Mouse (Mus musculus): Measurements from ENCODE around the gene Arid3b. TPM values are rescaled to one million over a fixed set of nuclear protein-coding genes. Genes with fewer than 3 reads are reported as not detected.
A peak's percentile ranks its signal among the peaks of the same experiment; 100 is the strongest.

Gene Arid3b
- polyA plus RNA-seq, 1 experiment = 70.3 TPM

- 59% methylated on average over 9 of the region's 9 CpGs for WGBS
- no peak overlapping the region for H3K4me3 ChIP-seq (ENCODE audit: control insufficient read depth, insufficient read depth, low read length)
- no peak overlapping the region for H3K27ac ChIP-seq (ENCODE audit: control insufficient read depth, insufficient read depth, low read length)
- TF ChIP-seq POLR2A (IDR thresholded peaks at IDR 0.05; ENCODE audit: control insufficient read depth, extremely low read depth, insufficient read depth, low read length, poor library complexity) (no peak), CTCF (IDR thresholded peaks at IDR 0.05; ENCODE audit: borderline replicate concordance, control insufficient read depth, extremely low read depth, insufficient read depth, low read length, poor library complexity) (no peak)
- DNase-seq = no peak
- H3K36me3 ChIP-seq (ENCODE audit: control insufficient read depth, insufficient read depth, low read length) = peaks cover 30% of the 10 kb centered on the region
- H3K4me1 ChIP-seq (replicated peaks; ENCODE audit: control insufficient read depth, insufficient read depth, low read length) = peaks cover 5% of the 10 kb centered on the region; the same call in 1 of the 2 replicates
- H3K27me3 ChIP-seq (ENCODE audit: control insufficient read depth, insufficient read depth, low read length) = no peaks in the 10 kb centered on the region
These were observed 36.1 kb downstream of the Arid3b start for GRCm38 (mm10) chr9:57800325-57800975.

- Histone ChIP-seq H3K36me3 (ENCODE audit: control insufficient read depth, insufficient read depth, low read length) (peaks cover 41% of the 10 kb centered on the region), H3K27me3 (ENCODE audit: control insufficient read depth, insufficient read depth, low read length) (no peaks in the 10 kb centered on the region), H3K4me3 (ENCODE audit: control insufficient read depth, insufficient read depth, low read length) (no peak overlapping the region), H3K27ac (ENCODE audit: control insufficient read depth, insufficient read depth, low read length) (no peak overlapping the region), H3K4me1 (replicated peaks; ENCODE audit: control insufficient read depth, insufficient read depth, low read length) (peaks cover 5% of the 10 kb centered on the region; the same call in 1 of the 2 replicates)
- TF ChIP-seq POLR2A (IDR thresholded peaks at IDR 0.05; ENCODE audit: control insufficient read depth, extremely low read depth, insufficient read depth, low read length, poor library complexity) (no peak), CTCF (IDR thresholded peaks at IDR 0.05; ENCODE audit: borderline replicate concordance, control insufficient read depth, extremely low read depth, insufficient read depth, low read length, poor library complexity) (no peak)
- 96% methylated on average over 10 of the region's 10 CpGs for WGBS
- DNase-seq = no peak
These were observed 37.8 kb downstream of the Arid3b start for GRCm38 (mm10) chr9:57798725-57799253.

- WGBS = over 99% methylated on average over 8 of the region's 8 CpGs
These were observed 39.1 kb downstream of the Arid3b start for GRCm38 (mm10) chr9:57797456-57797855.

GRCm38 (mm10) chr9:57789733-57790132 lies 46.9 kb downstream of the Arid3b start:
- Histone ChIP-seq H3K27me3 (ENCODE audit: control insufficient read depth, insufficient read depth, low read length) (no peaks in the 10 kb centered on the region), H3K4me3 (ENCODE audit: control insufficient read depth, insufficient read depth, low read length) (no peak overlapping the region), H3K36me3 (ENCODE audit: control insufficient read depth, insufficient read depth, low read length) (peaks cover 12% of the 10 kb centered on the region), H3K27ac (ENCODE audit: control insufficient read depth, insufficient read depth, low read length) (0 out of 2 replicates have a peak overlapping the region, but pooled peaks have one; percentile 11), H3K4me1 (replicated peaks; ENCODE audit: control insufficient read depth, insufficient read depth, low read length) (peaks cover 25% of the 10 kb centered on the region)
- WGBS = 8% methylated on average over 3 of the region's 3 CpGs
- TF ChIP-seq CTCF (IDR thresholded peaks at IDR 0.05; ENCODE audit: borderline replicate concordance, control insufficient read depth, extremely low read depth, insufficient read depth, low read length, poor library complexity) (no peak), POLR2A (IDR thresholded peaks at IDR 0.05; ENCODE audit: control insufficient read depth, extremely low read depth, insufficient read depth, low read length, poor library complexity) (no peak)
- peak; percentile 38 for DNase-seq

More at GRCm38 (mm10) chr9:57797456-57797855, 39.1 kb downstream of the Arid3b start:
- DNase-seq = no peak
- no peaks in the 10 kb centered on the region for H3K27me3 ChIP-seq (ENCODE audit: control insufficient read depth, insufficient read depth, low read length)
- peaks cover 49% of the 10 kb centered on the region for H3K36me3 ChIP-seq (ENCODE audit: control insufficient read depth, insufficient read depth, low read length)
- TF ChIP-seq POLR2A (IDR thresholded peaks at IDR 0.05; ENCODE audit: control insufficient read depth, extremely low read depth, insufficient read depth, low read length, poor library complexity) (no peak), CTCF (IDR thresholded peaks at IDR 0.05; ENCODE audit: borderline replicate concordance, control insufficient read depth, extremely low read depth, insufficient read depth, low read length, poor library complexity) (no peak)
- peaks cover 5% of the 10 kb centered on the region; the same call in 1 of the 2 replicates for H3K4me1 ChIP-seq (replicated peaks; ENCODE audit: control insufficient read depth, insufficient read depth, low read length)
- no peak overlapping the region for H3K4me3 ChIP-seq (ENCODE audit: control insufficient read depth, insufficient read depth, low read length)
- H3K27ac ChIP-seq (ENCODE audit: control insufficient read depth, insufficient read depth, low read length) = no peak overlapping the region

- 83% methylated on average over 3 of the region's 3 CpGs for WGBS
- Histone ChIP-seq H3K4me3 (ENCODE audit: control insufficient read depth, insufficient read depth, low read length) (no peak overlapping the region), H3K4me1 (replicated peaks; ENCODE audit: control insufficient read depth, insufficient read depth, low read length) (no peaks in the 10 kb centered on the region), H3K36me3 (ENCODE audit: control insufficient read depth, insufficient read depth, low read length) (no peaks in the 10 kb centered on the region), H3K27me3 (ENCODE audit: control insufficient read depth, insufficient read depth, low read length) (no peaks in the 10 kb centered on the region), H3K27ac (ENCODE audit: control insufficient read depth, insufficient read depth, low read length) (no peak overlapping the region)
- DNase-seq = no peak
- TF ChIP-seq POLR2A (IDR thresholded peaks at IDR 0.05; ENCODE audit: control insufficient read depth, extremely low read depth, insufficient read depth, low read length, poor library complexity) = no peak
- TF ChIP-seq CTCF (IDR thresholded peaks at IDR 0.05; ENCODE audit: borderline replicate concordance, control insufficient read depth, extremely low read depth, insufficient read depth, low read length, poor library complexity) = no peak
These were observed 53.9 kb downstream of the Arid3b start for GRCm38 (mm10) chr9:57782656-57783055.

- 89% methylated on average over 4 of the region's 4 CpGs for WGBS
- Histone ChIP-seq H3K4me3 (ENCODE audit: control insufficient read depth, insufficient read depth, low read length) (no peak overlapping the region), H3K27me3 (ENCODE audit: control insufficient read depth, insufficient read depth, low read length) (no peaks in the 10 kb centered on the region), H3K27ac (ENCODE audit: control insufficient read depth, insufficient read depth, low read length) (no peak overlapping the region), H3K4me1 (replicated peaks; ENCODE audit: control insufficient read depth, insufficient read depth, low read length) (peaks cover 28% of the 10 kb centered on the region), H3K36me3 (ENCODE audit: control insufficient read depth, insufficient read depth, low read length) (no peaks in the 10 kb centered on the region)
- TF ChIP-seq CTCF (IDR thresholded peaks at IDR 0.05; ENCODE audit: borderline replicate concordance, control insufficient read depth, extremely low read depth, insufficient read depth, low read length, poor library complexity) = no peak
- TF ChIP-seq POLR2A (IDR thresholded peaks at IDR 0.05; ENCODE audit: control insufficient read depth, extremely low read depth, insufficient read depth, low read length, poor library complexity) = no peak
- DNase-seq = no peak
These were observed 60.9 kb downstream of the Arid3b start for GRCm38 (mm10) chr9:57775736-57776135.
